Mouse (Mus musculus) myocyte (in vitro differentiated cells): ENCODE results near the gene Ciapin1. TPM values are rescaled to one million over a fixed set of nuclear protein-coding genes. Genes with fewer than 3 reads are reported as not detected.

Experiments used
- H3K27me3 ChIP-seq: one replicate; pipeline ENCODE4 v1.6.1; 2011; ENCODE audit not compliant: control insufficient read depth, insufficient read depth, insufficient read length
- H3K36me3 ChIP-seq: one replicate; pipeline ENCODE4 v1.6.1; 2011; ENCODE audit not compliant: control insufficient read depth, insufficient read depth
- H3K4me2 ChIP-seq: one replicate; pipeline ENCODE4 v1.6.1; 2011; ENCODE audit warnings: low read depth, control low read depth
- H3K4me3 ChIP-seq: one replicate; pipeline ENCODE4 v1.5.1; 2011; ENCODE audit warnings: mild to moderate bottlenecking, control low read depth, moderate library complexity
- H3K79me2 ChIP-seq: one replicate; pipeline ENCODE4 v1.6.1; 2011; ENCODE audit not compliant: control insufficient read depth, insufficient read depth
- H3ac ChIP-seq: one replicate; pipeline ENCODE4 v1.6.1; 2011; ENCODE audit not compliant: control insufficient read depth, insufficient read length
- CEBPB ChIP-seq: IDR thresholded peaks from 2 replicates; pipeline ENCODE4 v1.6.1; 2011; ENCODE audit warnings: mild to moderate bottlenecking, moderate library complexity; ENCODE audit not compliant: poor library complexity, insufficient read depth, severe bottlenecking
- E2F4 ChIP-seq: IDR thresholded peaks from one replicate; pipeline ENCODE4 v1.6.1; 2011; ENCODE audit warnings: mild to moderate bottlenecking, control low read depth, moderate library complexity; ENCODE audit not compliant: insufficient read depth
- MAX ChIP-seq: IDR thresholded peaks from one replicate; pipeline ENCODE4 v1.6.1; 2011; ENCODE audit warnings: low read depth, mild to moderate bottlenecking, control low read depth
- MYOD1 ChIP-seq, 3 experiments: IDR thresholded peaks; one replicate each; pipeline ENCODE4 v1.6.1; 2011; ENCODE audit warnings: control low read depth in 2 of 3, low read depth in 2 of 3, mild to moderate bottlenecking in 2 of 3, moderate library complexity in 1 of 3; ENCODE audit not compliant: insufficient read length in 2 of 3, control insufficient read depth in 1 of 3
- MYOG ChIP-seq, 3 experiments: IDR thresholded peaks; one replicate each; pipeline ENCODE4 v1.6.1; 2011; ENCODE audit warnings: control low read depth in 2 of 3, low read depth in 2 of 3, mild to moderate bottlenecking in 2 of 3; ENCODE audit not compliant: insufficient read length in 2 of 3, control insufficient read depth in 1 of 3, insufficient read depth in 1 of 3
- POLR2A ChIP-seq: IDR thresholded peaks from one replicate; pipeline ENCODE4 v1.6.1; 2011; ENCODE audit warnings: low read depth, mild to moderate bottlenecking, control low read depth, moderate library complexity; ENCODE audit not compliant: insufficient read length
- POLR2AphosphoS2 ChIP-seq: IDR thresholded peaks from one replicate; pipeline ENCODE4 v1.6.1; 2011; ENCODE audit warnings: low read depth, control low read depth; ENCODE audit not compliant: insufficient read length
- REST ChIP-seq: IDR thresholded peaks from one replicate; pipeline ENCODE4 v1.6.1; 2011; ENCODE audit warnings: mild to moderate bottlenecking, control low read depth, moderate library complexity; ENCODE audit not compliant: insufficient read depth, insufficient read length
- SRF ChIP-seq: IDR thresholded peaks from one replicate; pipeline ENCODE4 v1.6.1; 2011; ENCODE audit warnings: low read depth; ENCODE audit not compliant: control insufficient read depth, insufficient read length
- TCF12 ChIP-seq: IDR thresholded peaks from one replicate; pipeline ENCODE4 v1.6.1; 2011; ENCODE audit warnings: mild to moderate bottlenecking, control low read depth; ENCODE audit not compliant: poor library complexity, insufficient read depth, severe bottlenecking
- TCF3 ChIP-seq: IDR thresholded peaks from one replicate; pipeline ENCODE4 v1.6.1; 2011; ENCODE audit warnings: low read depth, control low read depth; ENCODE audit not compliant: insufficient read length
- USF1 ChIP-seq: IDR thresholded peaks from one replicate; pipeline ENCODE4 v1.6.1; 2011; ENCODE audit warnings: low read depth, mild to moderate bottlenecking, control low read depth, moderate library complexity
- polyA plus RNA-seq: library from polyadenylated mRNA; unstranded; fragments of >200 nt; fragmentation: generic; extraction: Trizol; gene quantifications from one replicate; pipeline ENCODE4 v1.2.1, GENCODE M21; 2012; ENCODE audit warnings: missing spikeins

Gene Ciapin1
- polyA plus RNA-seq, 1 experiment: 74.9 TPM

DNA sequence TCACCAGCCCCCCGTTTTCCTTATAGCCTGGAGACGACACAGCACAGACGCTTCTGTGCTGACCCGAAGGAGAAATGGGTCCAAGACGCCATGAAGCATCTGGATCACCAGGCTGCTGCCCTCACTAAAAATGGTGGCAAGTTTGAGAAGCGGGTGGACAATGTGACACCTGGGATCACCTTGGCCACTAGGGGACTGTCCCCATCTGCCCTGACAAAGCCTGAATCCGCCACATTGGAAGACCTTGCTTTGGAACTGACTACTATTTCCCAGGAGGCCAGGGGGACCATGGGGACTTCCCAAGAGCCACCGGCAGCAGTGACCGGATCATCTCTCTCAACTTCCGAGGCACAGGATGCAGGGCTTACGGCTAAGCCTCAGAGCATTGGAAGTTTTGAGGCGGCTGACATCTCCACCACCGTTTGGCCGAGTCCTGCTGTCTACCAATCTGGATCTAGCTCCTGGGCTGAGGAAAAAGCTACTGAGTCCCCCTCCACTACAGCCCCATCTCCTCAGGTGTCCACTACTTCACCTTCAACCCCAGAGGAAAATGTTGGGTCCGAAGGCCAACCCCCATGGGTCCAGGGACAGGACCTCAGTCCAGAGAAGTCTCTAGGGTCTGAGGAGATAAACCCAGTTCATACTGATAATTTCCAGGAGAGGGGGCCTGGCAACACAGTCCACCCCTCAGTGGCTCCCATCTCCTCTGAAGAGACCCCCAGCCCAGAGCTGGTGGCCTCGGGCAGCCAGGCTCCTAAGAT lies 58.4 kb downstream of the Ciapin1 start:
- H3K4me3 ChIP-seq: no peak overlapping the region
- H3K4me2 ChIP-seq: no peak overlapping the region
- H3K36me3 ChIP-seq: no peaks in the 10 kb centered on the region
- TF ChIP-seq POLR2AphosphoS2: no peak
- no peak for TF ChIP-seq TCF12
- TF ChIP-seq E2F4: no peak
- no peak for TF ChIP-seq USF1
- TF ChIP-seq SRF: no peak
- TF ChIP-seq MYOG (IDR thresholded peaks at IDR 0.05; ENCODE audit: control insufficient read depth in 1 of 3, insufficient read depth in 1 of 3, insufficient read length in 2 of 3, low read depth in 2 of 3): no peak
- TF ChIP-seq POLR2A: no peak
- TF ChIP-seq MAX: no peak
- no peak for TF ChIP-seq MYOD1 (IDR thresholded peaks at IDR 0.05; ENCODE audit: control insufficient read depth in 1 of 3, insufficient read length in 2 of 3, low read depth in 2 of 3)
- no peak for TF ChIP-seq TCF3
- no peak for TF ChIP-seq CEBPB
- no peak for TF ChIP-seq REST
- no peaks in the 10 kb centered on the region for H3K27me3 ChIP-seq
- no peak overlapping the region for H3ac ChIP-seq
- H3K79me2 ChIP-seq: no peaks in the 10 kb centered on the region

DNA sequence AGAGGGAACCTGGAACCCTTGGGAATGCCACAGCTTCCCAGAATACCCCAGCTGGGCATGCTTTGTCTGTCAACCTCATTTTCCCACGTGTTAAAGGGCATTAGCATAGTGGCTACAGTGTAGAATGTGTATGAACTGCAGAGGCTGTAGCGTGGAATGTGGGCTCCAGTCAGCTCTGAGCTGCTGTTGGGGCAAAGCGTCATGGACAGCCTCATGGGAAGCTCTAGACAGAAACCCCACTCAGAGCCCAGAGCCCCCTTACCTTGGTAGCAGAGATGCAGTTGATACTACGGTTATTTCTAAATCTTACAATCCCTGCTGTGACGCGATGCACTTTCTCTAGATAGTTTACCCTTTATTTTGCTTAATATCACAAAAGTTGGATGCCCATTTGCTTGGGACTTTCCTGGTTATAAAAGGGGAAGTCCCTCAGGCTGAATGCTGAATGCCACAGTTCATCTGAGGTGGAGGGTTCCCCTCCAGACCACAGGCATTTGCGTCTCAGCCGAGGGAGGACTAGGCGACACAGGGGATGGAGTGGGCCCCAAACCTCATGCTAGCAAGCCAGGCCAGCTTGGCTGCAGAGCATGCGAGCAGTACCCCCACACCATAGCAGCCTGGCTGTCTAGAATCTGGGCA lies 59.1 kb downstream of the Ciapin1 start:
- Histone ChIP-seq H3K27me3 (no peaks in the 10 kb centered on the region), H3K79me2 (no peaks in the 10 kb centered on the region), H3K4me3 (no peak overlapping the region), H3K36me3 (no peaks in the 10 kb centered on the region), H3ac (no peak overlapping the region), H3K4me2 (no peak overlapping the region)
- TF ChIP-seq E2F4: no peak
- TF ChIP-seq CEBPB: no peak
- TF ChIP-seq MYOG (IDR thresholded peaks at IDR 0.05; ENCODE audit: control insufficient read depth in 1 of 3, insufficient read depth in 1 of 3, insufficient read length in 2 of 3, low read depth in 2 of 3): no peak
- no peak for TF ChIP-seq SRF
- TF ChIP-seq POLR2AphosphoS2: no peak
- TF ChIP-seq MAX: no peak
- TF ChIP-seq USF1: no peak

DNA sequence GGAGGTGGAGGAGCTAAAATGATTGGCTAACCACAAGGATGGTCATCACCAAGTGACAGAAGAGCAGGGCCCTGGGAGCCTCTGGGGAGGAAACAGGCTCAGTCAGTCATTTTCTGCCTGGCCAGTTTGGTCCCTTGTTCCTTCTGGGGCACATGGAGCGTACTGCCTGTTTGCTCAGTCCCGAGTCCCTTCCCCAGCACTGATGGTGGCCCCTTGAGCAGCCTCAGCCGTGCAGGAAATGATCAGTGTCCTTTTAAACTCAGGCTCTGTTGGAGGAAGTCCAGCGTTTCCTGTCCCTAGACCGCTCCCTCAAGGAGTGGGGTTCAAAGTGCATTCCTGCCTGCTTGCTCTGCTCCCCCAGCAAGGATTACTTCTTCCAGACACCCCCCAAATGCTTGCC lies 59.7 kb downstream of the Ciapin1 start:
- Histone ChIP-seq H3K36me3 (no peaks in the 10 kb centered on the region), H3K79me2 (no peaks in the 10 kb centered on the region), H3K4me2 (no peak overlapping the region), H3K4me3 (no peak overlapping the region), H3K27me3 (no peaks in the 10 kb centered on the region), H3ac (no peak overlapping the region)
- no peak for TF ChIP-seq MAX
- TF ChIP-seq TCF3: no peak
- no peak for TF ChIP-seq REST
- no peak for TF ChIP-seq TCF12
- TF ChIP-seq E2F4: no peak
- no peak for TF ChIP-seq MYOG (IDR thresholded peaks at IDR 0.05; ENCODE audit: control insufficient read depth in 1 of 3, insufficient read depth in 1 of 3, insufficient read length in 2 of 3, low read depth in 2 of 3)
- TF ChIP-seq SRF: no peak
- no peak for TF ChIP-seq CEBPB
- no peak for TF ChIP-seq MYOD1 (IDR thresholded peaks at IDR 0.05; ENCODE audit: control insufficient read depth in 1 of 3, insufficient read length in 2 of 3, low read depth in 2 of 3)
- no peak for TF ChIP-seq USF1
- TF ChIP-seq POLR2A: no peak
- TF ChIP-seq POLR2AphosphoS2: no peak

DNA sequence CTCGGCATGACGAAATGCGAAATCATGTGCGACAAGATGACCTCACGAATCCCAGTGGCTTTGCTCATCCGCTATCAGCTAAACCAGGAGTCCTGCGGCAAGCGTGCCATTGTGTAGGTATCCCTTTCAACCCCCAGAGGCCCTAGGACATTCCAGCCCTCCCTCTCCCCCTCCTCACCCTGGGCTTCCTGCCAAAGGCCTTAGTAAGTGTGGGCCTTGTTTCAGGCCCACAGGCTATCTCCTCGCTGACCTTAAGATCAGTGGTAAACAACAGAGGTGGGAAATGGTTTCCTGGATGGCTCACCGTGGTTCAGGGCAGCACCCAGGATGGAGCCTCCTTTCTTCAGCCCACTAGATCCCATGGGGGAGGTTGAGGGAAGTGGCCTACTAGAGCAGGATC lies 60.1 kb downstream of the Ciapin1 start:
- no peaks in the 10 kb centered on the region for H3K27me3 ChIP-seq
- TF ChIP-seq TCF3 (no peak), REST (no peak), POLR2A (no peak), MYOD1 (IDR thresholded peaks at IDR 0.05; ENCODE audit: control insufficient read depth in 1 of 3, insufficient read length in 2 of 3, low read depth in 2 of 3) (no peak), TCF12 (no peak), POLR2AphosphoS2 (no peak), E2F4 (no peak), MAX (no peak)
- no peaks in the 10 kb centered on the region for H3K79me2 ChIP-seq
- H3ac ChIP-seq: no peak overlapping the region
- H3K4me2 ChIP-seq: no peak overlapping the region
- no peak overlapping the region for H3K4me3 ChIP-seq
- H3K36me3 ChIP-seq: no peaks in the 10 kb centered on the region

DNA sequence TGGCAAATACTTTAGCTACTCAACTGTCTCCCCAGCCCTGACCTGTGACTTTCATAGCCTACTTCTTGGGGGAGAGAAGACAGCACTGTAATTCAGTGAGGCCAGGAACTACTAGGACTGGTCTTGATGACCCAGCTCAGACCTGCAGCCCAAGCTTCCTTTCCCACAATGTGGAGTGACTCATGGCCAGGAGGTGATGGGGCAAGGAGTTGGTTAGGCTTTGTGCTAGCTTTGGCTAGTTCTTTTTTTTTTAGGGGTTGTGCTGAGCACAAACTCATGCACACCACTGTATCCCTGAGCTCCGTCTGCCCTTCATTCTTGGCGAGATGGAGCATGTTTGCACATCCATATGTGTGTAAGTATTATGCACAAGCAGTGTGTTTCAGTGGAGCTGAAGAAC lies 61.8 kb downstream of the Ciapin1 start:
- TF ChIP-seq POLR2AphosphoS2 (no peak), MYOG (IDR thresholded peaks at IDR 0.05; ENCODE audit: control insufficient read depth in 1 of 3, insufficient read depth in 1 of 3, insufficient read length in 2 of 3, low read depth in 2 of 3) (no peak), E2F4 (no peak), MAX (no peak), TCF3 (no peak), CEBPB (no peak), POLR2A (no peak), SRF (no peak), MYOD1 (IDR thresholded peaks at IDR 0.05; ENCODE audit: control insufficient read depth in 1 of 3, insufficient read length in 2 of 3, low read depth in 2 of 3) (no peak), REST (no peak), TCF12 (no peak), USF1 (no peak)
- Histone ChIP-seq H3ac (no peak overlapping the region), H3K79me2 (no peaks in the 10 kb centered on the region), H3K4me3 (no peak overlapping the region), H3K27me3 (no peaks in the 10 kb centered on the region), H3K36me3 (no peaks in the 10 kb centered on the region), H3K4me2 (no peak overlapping the region)
